Mouse (Mus musculus): ENCODE measurements around the gene Clrn2. TPM values are rescaled to one million over a fixed set of nuclear protein-coding genes. Genes with fewer than 3 reads are reported as not detected.

Gene Clrn2
- total RNA-seq, 2 experiments from 2014 or later, result not detected

- DNase-seq (ENCODE audit: low spot score in 2 of 2), result no peak
Measured at GRCm38 (mm10) chr5:45497564-45497963, 44.0 kb downstream of the Clrn2 start.

GRCm38 (mm10) chr5:45510071-45510470 is 56.5 kb downstream of the Clrn2 start:
- DNase-seq (ENCODE audit: low spot score in 2 of 2), result no peak

GRCm38 (mm10) chr5:45512908-45513307 is 59.4 kb downstream of the Clrn2 start:
- DNase-seq (ENCODE audit: low spot score in 2 of 2), result no peak

- no peak for DNase-seq (ENCODE audit: low spot score in 2 of 2)
Measured at GRCm38 (mm10) chr5:45513511-45513910, 60.0 kb downstream of the Clrn2 start.

Other genes with a start within 250 kb of the Clrn2 start
- 100 to 1,000 TPM; 157 to 158 TPM for gene Qdpr, start 3.5 kb upstream of the Clrn2 start, total RNA-seq (2021)
- gene Lap3, start 39.6 kb downstream of the Clrn2 start, total RNA-seq (2021), result 10 to 100 TPM; 84.4 to 84.7 TPM
- gene Med28, start 66.5 kb downstream of the Clrn2 start, total RNA-seq (2021), result 10 to 100 TPM; 89.3 to 94.4 TPM
- gene Fam184b, start 185.9 kb downstream of the Clrn2 start, total RNA-seq (2021), result 1 to 10 TPM; 1.2 to 1.8 TPM
- 10 to 100 TPM; 16.7 to 21.4 TPM for gene Ncapg, start 216.2 kb downstream of the Clrn2 start, total RNA-seq (2021)

Measured in adrenal gland, postnatal 4 days (tissue).